Mouse (Mus musculus) naive thymus-derived CD4-positive, alpha-beta T cell, adult 2 months (primary cell): ENCODE data around the gene Ptpa.
"Not testable (repeated sequence)": the region's sequence is repeated elsewhere in the genome, so short reads cannot be mapped to it uniquely, and the experiment has no call there.

Experiments used
- DNase-seq: peaks from one replicate; pipeline ENCODE4 v3.0.0-alpha.2; 2011; ENCODE audit warnings: low read depth

Ptpa gene

GRCm38 (mm10) chr2:30402351-30402826 lies 13.4 kb upstream of the Ptpa start:
- DNase-seq, result no peak

- DNase-seq, result no peak
These were observed 13.0 kb upstream of the Ptpa start for GRCm38 (mm10) chr2:30402843-30403242.

- no peak for DNase-seq
These were observed 12.0 kb upstream of the Ptpa start for GRCm38 (mm10) chr2:30403870-30404269.

- DNase-seq, result no peak
These were observed 8.6 kb upstream of the Ptpa start for GRCm38 (mm10) chr2:30407221-30407620.

- no peak for DNase-seq
These were observed 8.1 kb upstream of the Ptpa start for GRCm38 (mm10) chr2:30407778-30408177.

GRCm38 (mm10) chr2:30408452-30409100 lies 7.3 kb upstream of the Ptpa start:
- DNase-seq, result no peak

- DNase-seq, result no peak
These were observed 6.2 kb upstream of the Ptpa start for GRCm38 (mm10) chr2:30409454-30410176.

GRCm38 (mm10) chr2:30413038-30413973 lies 2.5 kb upstream of the Ptpa start:
- no peak for DNase-seq

- DNase-seq, result no peak
These were observed 1.7 kb upstream of the Ptpa start for GRCm38 (mm10) chr2:30414101-30414500.

GRCm38 (mm10) chr2:30414681-30415080 lies 1.2 kb upstream of the Ptpa start:
- peak; percentile 35 for DNase-seq

GRCm38 (mm10) chr2:30415157-30415935 lies 493 bp upstream of the Ptpa start, which contains the start of gene Crat:
Gene Crat (minus strand): TSS chr2:30415813.
- DNase-seq, result no peak

GRCm38 (mm10) chr2:30416649-30416965 lies 768 bp downstream of the Ptpa start:
- DNase-seq, result peak; percentile 40

- DNase-seq, result not testable (repeated sequence)
These were observed 1.3 kb downstream of the Ptpa start for GRCm38 (mm10) chr2:30417154-30417553.

GRCm38 (mm10) chr2:30417595-30418165 lies 1.8 kb downstream of the Ptpa start:
- no peak for DNase-seq

GRCm38 (mm10) chr2:30418259-30418658 lies 2.4 kb downstream of the Ptpa start:
- DNase-seq, result no peak

GRCm38 (mm10) chr2:30419112-30419511 lies 3.3 kb downstream of the Ptpa start:
- no peak for DNase-seq

GRCm38 (mm10) chr2:30421432-30421831 lies 5.6 kb downstream of the Ptpa start:
- no peak for DNase-seq

GRCm38 (mm10) chr2:30429156-30429555 lies 13.3 kb downstream of the Ptpa start:
- no peak for DNase-seq

- peak; percentile 85 for DNase-seq
These were observed 19.7 kb downstream of the Ptpa start for GRCm38 (mm10) chr2:30435326-30436155.

GRCm38 (mm10) chr2:30436156-30436545 lies 20.3 kb downstream of the Ptpa start:
- no peak for DNase-seq
